Mouse (Mus musculus) thymus, postnatal 0 days (tissue): ENCODE measurements around the gene Psma7. TPM values are rescaled to one million over a fixed set of nuclear protein-coding genes. Genes with fewer than 3 reads are reported as not detected.
A peak's percentile ranks its signal among the peaks of the same experiment; 100 is the strongest.

Experiments used
- DNase-seq: peaks from one replicate; pipeline ENCODE4 v3.0.0-alpha.2; 2015; ENCODE audit warnings: low spot score
- polyA plus RNA-seq: library from polyadenylated mRNA; unstranded; fragments of >200 nt; fragmentation: Nextera tagmentation; extraction: Ambion mirVana; gene quantifications from 2 replicates; pipeline ENCODE4 v1.2.1, GENCODE M21; 2015

The Psma7 gene
- polyA plus RNA-seq = 747 and 765 TPM in 2 replicates

DNA sequence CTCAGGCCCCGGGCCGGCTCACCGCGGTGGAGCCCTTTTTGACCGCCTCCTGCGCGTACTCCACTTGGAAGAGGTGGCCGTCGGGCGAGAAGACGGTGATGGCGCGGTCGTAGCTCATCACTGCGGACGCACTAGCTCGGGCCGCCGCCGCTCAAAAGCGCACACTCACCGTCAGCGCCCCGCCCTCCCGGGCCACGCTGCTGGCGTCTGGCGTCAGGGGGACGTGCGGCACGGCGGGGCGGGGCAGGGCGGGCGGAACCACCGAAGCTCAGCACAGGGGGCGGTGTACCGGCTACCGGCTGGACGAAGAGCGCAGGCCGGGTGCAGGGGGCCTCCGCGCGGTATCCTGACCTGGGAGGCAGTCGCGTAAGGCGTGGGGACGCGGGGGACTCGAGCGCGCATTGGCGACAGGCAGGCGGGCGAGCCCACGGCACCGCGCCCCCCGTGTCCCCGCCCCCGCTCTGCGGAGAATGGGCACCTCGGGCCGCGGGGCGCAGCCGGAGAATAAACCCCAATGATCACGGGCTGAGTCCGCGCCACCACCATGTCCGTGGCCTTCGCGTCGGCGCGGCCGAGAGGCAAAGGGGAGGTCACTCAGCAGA lies at the start of gene Psma7, which contains the start of gene Ss18l1:
Gene Psma7 (minus strand): TSS at position 178 of the 602 bp plus-strand sequence.
Gene Ss18l1 (plus strand): TSS at position 254 of the 602 bp plus-strand sequence.
- DNase-seq = peak; percentile 91

DNA sequence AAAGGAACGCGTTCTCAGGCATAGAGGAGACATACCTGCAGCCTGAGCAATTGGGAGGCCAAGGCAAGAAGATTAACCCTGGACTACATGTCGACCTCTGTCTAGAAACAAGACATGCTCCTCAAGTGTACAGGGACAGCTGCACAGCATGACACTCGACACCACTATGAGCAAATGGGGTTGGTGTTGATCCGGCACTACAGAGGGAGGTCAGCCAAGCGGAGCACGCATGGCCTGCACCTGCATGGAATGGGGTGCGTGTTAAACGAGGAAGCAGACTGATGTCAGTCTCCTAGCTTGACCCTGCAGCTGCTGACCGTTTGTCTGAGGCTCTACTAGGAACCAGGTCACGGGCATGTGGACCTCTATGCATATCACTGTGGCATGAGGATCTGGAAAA lies 48.1 kb upstream of the Psma7 start:
- no peak for DNase-seq

DNA sequence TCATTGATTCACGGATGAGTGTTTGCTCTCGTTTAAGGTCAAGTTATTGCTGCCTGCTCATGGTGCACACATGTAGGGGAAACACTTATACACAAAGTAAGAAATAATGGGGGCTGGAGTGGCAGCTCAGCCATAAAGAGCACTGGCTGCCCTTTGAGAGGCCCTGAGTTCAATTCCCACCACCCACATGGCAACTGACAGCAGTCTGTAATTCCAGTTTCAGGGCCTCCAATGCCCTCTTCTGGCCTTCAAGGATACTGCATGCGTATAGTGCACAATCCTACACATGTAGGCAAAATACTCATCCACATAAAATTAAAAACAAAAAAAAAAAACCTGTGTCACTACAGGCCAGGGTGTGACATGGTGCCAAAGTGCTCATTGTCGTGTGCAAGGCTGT lies 45.2 kb upstream of the Psma7 start:
- DNase-seq = no peak

GRCm38 (mm10) chr2:180086637-180087027 lies 44.4 kb upstream of the Psma7 start:
- no peak for DNase-seq

DNA sequence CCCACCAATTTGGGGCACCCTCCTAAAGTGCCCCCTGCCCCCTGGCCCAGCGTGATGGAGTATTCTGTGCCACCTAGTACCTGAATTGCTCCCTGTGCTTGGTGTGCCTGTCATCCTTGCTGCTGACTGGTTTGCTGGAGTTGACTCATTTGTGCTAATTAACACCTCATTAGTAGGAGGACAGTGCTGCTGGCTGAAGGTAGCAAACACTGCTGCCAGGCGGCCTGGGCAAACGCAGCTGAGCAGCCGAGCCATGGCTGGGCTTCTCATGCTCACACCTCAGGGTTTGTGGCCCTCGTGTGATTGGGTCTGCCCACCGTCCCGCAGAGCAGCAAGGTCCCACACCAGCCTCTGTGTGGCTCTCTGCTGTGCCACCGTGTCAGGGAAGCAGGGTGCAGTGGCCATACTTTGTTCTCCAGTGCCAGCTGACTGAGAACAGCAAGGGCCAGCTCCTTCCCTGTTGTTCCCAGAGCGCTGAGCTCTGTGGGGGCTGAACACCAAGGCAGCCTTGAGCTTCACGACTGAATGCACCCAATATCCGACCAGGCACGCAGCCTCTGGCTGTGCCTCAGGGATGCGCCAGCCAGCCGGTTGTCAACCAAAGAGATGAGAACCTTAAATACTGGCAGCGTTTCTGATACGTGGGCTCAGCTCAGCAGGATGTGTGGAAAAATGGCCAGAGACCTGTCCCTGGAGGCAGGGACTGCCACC lies 43.8 kb upstream of the Psma7 start:
- DNase-seq = no peak

DNA sequence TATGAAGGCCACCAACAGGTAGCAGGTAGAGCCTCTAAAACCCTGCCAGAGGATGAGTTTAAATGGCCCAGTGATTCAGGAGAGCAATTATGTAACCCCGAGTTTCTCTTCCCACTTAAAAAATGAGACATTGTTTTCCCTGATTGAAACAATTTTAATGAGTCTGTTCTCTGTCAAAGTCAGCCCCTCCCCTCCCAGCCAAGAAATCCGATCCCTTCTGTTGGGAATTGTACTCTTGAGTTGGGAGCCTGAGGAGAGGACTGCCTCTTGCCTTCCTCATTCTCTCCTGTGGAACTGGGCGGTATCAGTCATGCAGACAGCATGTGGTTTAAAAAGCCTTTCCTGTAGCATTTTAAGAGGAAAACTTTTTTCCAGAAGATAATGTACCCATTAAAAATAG lies 42.3 kb upstream of the Psma7 start:
- no peak for DNase-seq

GRCm38 (mm10) chr2:180083063-180083462 lies 40.8 kb upstream of the Psma7 start:
- DNase-seq = no peak

DNA sequence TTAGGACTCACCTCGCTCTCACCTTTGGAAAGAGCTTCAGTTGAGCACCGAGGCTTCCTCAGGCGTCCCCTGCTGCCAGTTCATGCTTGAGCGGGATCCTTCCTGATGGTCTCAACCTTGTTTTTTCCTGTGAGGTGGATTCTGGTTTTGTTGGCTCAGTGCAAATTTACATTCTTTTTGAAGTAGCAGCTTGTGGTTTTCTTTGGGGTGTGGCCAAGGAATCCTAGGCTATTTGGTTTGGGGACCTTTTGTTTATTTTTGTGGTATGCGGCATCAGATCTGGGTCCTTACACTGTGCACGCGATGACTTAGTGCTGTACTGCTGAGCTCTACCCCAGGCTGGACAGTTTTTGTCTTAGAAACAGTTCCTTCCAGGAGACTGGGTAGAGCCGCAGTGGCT lies 38.4 kb upstream of the Psma7 start:
- DNase-seq = no peak

DNA sequence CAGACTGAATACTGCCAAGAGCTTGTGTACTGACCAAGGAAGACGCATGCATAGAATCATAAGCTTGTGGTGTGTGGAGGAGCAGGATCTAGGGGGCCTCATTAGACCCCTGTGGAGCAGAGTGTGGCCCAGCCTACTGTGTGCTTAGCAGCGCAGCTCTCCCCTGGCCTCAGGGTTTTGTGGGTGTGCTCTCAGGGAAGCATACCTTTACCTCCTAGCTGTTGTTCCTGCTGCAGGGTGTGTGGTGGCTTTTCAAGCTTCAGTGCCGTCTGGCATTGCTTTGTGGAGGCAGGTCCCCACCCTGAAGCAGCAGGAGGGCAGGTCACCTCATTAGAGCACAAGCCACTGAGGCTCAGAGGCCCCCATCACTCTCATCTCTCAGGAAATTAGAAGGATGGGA lies 35.4 kb upstream of the Psma7 start:
- DNase-seq = no peak

DNA sequence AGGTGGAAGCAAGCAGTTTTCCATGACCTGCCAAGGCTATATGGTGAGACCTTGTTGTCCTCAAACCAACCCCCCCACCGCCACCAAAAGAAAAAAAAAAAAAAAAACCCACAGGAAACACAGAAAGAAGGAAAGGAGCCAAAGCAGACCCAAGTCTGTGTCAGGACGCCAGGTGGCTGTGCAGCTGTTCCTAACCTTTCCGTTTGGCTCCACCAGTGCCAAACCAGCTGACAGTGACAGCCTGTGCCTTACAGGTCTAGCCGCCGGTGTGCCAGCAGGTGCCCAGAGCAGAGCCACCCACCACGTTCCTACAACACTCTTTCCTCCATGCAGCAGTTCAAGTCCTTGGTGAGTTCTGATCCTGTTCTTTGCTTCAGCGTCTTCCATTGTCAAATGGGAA lies 30.7 kb upstream of the Psma7 start:
- DNase-seq = peak; percentile 67

DNA sequence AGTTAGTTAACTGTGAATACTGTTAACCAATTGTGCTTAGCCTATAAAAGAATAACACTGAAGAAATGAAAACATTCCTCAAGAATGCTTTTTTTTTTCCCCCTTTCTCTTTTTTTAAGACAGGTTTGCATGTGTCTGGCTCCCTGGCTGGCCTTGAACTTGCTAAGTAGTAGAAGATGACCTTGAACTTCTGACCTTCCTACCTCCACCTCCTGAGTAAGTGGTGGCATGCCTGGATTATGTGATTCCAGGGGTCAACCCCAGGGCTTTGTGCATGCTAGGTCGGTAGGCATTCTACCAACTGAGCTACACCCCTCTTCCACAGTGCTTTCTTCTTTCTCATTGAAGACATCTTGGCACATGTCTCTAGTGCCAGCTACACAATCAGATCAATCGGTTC lies 29.4 kb upstream of the Psma7 start:
- DNase-seq = no peak

- DNase-seq = peak; percentile 92
Measured at GRCm38 (mm10) chr2:180070481-180071453, 28.5 kb upstream of the Psma7 start, which contains the start of gene Mtg2. Gene Mtg2 (plus strand): TSS chr2:180070588.

- no peak for DNase-seq
Measured at GRCm38 (mm10) chr2:180069770-180070480, 27.7 kb upstream of the Psma7 start.

DNA sequence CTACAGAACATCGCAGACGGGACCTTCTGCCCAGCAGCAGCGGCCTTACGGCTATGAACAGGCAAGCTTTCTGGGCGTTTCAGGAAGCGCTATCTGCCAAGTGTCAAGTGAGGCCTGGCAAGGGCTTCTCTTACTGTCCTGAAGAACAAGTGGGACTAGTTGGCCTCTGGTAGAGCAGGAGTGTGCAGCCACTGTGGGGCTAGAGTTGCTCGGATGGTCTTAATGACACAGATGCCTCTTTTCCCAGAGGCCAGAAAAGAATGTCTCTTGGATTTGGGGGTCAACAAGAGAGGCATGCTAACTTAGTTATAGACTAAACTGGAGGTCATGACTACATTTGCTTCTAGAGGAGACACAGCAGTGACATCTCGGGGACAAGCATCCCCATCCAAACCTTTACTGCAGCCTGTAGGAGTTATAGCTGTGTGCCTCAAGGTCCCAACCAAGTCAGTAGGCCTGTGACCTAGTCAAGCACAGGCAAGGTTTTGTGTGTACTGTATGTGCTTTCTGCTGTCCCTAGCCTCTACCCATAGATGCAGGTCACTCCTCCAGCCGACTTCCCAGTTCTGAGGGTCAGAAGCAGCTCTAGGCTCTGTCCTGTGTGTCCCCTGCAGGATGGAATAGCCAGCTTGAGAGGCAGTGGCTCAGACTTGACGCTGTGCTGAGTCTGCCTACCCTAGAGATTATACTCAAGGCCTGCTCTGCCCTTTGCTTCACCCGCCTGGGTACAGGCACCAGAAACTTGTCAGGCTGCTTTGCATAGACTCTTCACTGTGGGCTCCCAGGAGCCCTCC lies 21.3 kb upstream of the Psma7 start:
- DNase-seq = no peak

DNA sequence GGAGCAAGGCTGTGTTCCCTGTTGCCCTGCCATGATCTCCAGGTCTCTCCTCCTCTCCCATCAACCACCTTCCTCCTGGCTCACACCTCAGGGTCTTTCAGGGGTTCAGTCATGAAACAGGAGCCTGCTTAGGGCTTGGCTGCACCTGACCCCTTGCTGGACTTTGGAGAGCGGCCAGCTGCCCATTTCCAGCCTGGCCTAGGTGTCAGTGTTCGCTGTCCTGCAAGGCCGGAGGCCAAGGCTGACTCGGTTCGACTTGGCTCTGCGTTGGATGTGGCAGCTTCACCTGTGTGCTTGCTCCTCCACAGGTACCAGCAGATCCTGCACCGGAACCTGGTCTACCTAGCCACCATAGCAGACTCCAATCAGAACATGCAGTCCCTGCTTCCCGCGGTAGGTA lies 10.8 kb upstream of the Psma7 start:
- no peak for DNase-seq

DNA sequence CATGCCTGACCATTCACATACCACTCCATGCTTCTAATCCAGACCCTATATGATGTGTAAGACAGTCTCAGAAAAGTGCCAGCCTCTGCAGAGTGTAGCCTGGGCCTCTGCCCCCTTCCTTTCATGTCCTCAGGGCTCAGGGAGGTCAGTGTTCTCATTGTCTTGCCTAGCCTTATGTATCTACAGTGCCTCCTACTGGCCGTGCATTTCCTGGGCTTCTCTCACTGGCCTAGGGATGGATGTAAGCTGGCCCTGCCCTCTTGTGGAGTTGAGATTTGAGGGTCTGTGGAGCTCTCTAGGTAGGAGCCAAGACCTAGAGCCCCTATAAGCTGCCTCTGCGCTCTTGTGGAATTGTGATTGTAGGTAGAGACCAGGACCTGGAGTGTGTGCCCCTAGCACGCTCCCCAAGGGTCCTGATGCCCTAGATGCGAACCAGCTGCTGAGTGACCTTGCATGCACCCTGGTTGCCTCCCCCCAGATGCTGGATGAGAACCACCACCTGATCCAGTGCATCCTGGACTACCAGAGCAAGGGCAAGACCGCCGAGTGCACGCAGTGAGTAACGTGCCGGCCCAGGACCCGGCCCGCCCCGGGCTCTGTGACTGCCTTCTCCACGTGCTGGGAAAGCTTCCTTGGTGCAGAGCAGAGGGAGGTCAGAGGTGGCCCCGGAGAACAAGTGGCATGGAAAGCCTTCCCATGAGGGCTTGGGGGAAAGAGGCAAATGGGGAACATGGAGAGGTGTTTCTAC lies 9.9 kb upstream of the Psma7 start:
- peak; percentile 46 for DNase-seq

GRCm38 (mm10) chr2:180050986-180051385 lies 8.8 kb upstream of the Psma7 start:
- peak; percentile 83 for DNase-seq

DNA sequence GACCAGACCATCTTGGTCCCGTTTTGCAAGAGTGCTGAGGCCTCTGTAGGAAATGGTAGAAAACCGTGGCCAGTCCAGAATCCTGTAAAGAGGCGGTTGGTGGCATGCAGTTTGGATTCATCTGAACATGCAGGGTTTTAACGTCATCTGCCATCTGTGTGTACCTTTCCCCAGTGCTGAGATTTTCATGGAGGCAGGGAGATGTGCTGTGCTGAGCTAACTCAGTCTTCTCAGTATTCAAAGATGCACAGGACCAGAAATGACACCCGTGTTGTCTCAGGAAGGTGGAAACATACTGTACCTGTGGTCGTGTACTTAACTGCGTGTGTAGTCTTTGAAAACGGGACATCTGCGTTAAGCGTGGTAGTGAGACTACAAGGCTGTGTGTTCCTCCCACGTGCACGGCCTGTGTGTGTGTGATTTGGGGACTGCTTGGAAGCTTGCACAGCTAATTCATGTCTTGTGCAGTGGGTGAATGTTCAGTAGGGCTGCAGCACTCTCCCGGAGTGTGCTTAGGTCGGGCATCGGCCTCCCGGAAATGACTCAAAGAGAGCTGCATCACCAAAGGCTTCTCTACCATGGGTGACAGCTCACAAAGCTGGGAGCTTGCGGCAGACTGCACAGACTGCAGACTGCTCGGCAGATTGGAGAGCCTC lies 5.9 kb upstream of the Psma7 start:
- no peak for DNase-seq

GRCm38 (mm10) chr2:180047580-180047979 lies 5.3 kb upstream of the Psma7 start:
- DNase-seq = no peak
